Mouse (Mus musculus): ENCODE results near the gene Gm9958. TPM values are rescaled to one million over a fixed set of nuclear protein-coding genes. Genes with fewer than 3 reads are reported as not detected.

The Gm9958 gene
- polyA plus RNA-seq, 1 experiment from 2014 or later = 2.4 TPM

DNA sequence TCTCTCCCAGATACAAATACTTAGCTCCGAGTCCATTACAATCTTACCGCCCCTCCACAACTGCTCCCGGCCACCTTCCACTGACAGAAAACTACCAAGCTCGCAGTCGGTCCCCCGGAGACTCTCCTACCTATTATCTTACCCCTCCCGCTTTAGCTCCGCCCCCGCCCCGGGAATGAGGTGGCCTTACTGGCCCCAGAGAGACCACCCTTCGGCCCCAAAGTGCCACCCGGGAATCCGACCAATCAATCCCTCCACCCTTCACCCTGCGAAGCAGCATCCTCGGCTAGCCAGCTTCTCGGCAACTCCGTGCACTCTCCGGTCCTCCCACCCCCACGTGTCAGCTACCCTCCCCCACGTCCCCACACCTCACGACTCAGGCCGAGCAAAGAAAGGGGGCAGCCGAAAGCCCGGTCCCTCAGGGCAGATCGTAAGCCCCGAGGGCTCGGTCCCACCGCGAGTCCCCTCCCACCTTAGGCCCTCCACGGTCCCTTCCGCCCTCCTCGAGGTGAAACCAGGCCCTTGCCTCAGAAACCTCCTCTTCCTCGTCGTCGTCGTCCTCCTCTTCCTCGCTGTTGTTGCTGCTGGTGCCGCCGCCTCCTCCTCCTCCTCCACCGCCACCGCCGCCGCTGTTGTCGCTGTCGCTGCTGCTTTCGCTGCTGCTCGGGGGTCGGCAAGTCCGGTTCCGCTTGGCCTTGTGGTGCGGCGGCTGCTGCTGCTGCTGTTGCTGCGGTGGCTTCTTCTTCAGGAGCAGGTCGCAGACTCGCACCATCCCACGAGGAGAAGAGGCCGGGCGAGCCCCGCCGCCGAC lies 1.7 kb upstream of the Gm9958 start:
- H3K27ac ChIP-seq (replicated peaks) = peak overlapping the region; percentile 99
- under 1% methylated on average over 51 of the region's 61 CpGs for WGBS (ENCODE audit: insufficient replicate concordance)
- H3K4me3 ChIP-seq (replicated peaks) = peak overlapping the region; percentile 92
- H3K4me2 ChIP-seq = peak overlapping the region; percentile 78
- no peaks in the 10 kb centered on the region for H3K27me3 ChIP-seq
- no peaks in the 10 kb centered on the region for H3K9me3 ChIP-seq (replicated peaks)
- H3K9ac ChIP-seq = peak overlapping the region; percentile 94
- H3K36me3 ChIP-seq (replicated peaks) = no peaks in the 10 kb centered on the region; the same call in 1 of the 2 replicates
- peaks cover 29% of the 10 kb centered on the region for H3K4me1 ChIP-seq (replicated peaks)
- ATAC-seq (ENCODE audit: insufficient read depth) = peak; percentile 35

DNA sequence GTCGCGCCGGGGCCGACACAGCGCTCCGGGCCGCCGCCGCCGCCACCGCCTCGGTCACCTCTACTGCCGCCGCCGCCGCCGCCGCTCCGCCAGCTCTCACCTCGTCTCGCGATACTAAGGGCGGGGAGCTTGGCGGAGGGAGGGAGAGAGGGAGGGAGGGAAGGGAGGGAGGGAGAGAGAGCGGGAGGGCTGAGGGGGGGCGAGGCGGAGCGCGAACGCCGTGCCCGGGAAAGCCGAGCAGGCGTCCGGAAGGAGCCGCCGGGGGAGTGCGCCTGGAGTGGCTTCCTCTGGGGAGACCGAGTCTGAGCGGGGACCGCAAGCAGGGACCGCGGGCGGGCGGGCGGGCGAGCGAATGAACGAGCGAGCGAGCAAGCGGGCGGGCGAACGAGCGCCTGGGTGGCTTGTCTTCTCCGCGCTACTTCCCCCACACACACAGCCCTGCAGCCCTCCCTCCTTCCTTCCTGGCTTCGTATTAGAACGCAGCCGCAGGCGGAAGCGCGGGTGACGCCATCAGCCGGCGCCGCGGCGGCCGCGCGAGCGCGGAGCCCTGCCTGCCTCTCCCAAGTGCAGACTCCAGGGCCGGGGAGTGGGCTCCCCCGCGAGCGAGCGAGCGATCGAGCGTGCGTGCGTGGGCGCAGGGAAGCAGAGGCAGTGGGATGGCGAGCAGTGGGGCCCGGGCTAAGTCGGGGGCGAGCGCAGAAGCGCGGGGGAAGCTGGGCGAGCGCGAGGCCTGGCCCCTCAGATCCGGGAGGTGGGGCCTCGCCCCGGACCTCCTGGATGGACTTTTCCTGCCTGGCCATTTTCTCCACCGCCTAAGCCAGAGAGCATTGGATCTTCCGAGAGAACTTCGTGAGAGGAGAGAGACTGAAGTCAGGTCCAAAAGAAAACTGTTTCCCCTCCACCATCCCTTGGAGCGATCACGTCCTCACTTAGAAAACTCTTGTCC lies 610 bp upstream of the Gm9958 start, which contains the start of gene Ankrd17:
Gene Ankrd17 (minus strand): TSS at position 457 of the 946 bp plus-strand sequence.
- ATAC-seq (ENCODE audit: insufficient read depth) = peak; percentile 86
- Histone ChIP-seq H3K9me3 (replicated peaks) (no peaks in the 10 kb centered on the region), H3K27me3 (no peaks in the 10 kb centered on the region), H3K36me3 (replicated peaks) (no peaks in the 10 kb centered on the region), H3K9ac (peak within 1 kb of the TSS; percentile 94), H3K4me2 (peak within 1 kb of the TSS; percentile 78), H3K27ac (replicated peaks) (peak within 1 kb of the TSS; percentile 99), H3K4me3 (replicated peaks) (peak within 1 kb of the TSS; percentile 92), H3K4me1 (replicated peaks) (peaks cover 29% of the 10 kb centered on the region)
- under 1% methylated on average over 86 of the region's 104 CpGs for WGBS (ENCODE audit: insufficient replicate concordance)

DNA sequence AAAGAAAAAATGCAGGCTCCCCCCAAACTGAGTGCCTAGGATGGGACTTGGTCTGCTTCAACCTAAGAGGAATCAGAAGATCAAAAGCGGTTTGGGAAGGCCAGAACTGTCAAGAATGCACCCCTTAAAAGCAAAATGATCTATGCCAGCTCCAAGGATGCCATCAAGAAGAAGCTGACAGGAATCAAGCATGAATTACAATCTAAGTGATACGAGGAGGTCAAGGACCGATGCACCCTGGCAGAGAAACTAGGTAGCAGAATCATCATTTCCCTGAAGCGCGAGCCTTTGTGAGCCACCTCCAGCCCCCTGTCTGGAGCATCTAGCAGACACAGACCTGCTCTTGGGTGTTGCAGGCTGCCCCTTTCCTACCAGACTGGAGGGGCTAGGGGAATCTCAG lies 3.4 kb downstream of the Gm9958 start:
- no peaks in the 10 kb centered on the region for H3K27me3 ChIP-seq
- WGBS (ENCODE audit: insufficient replicate concordance) = 68% methylated on average over 5 of the region's 5 CpGs
- peaks cover 11% of the 10 kb centered on the region for H3K4me1 ChIP-seq (replicated peaks)
- H3K9me3 ChIP-seq (replicated peaks) = no peaks in the 10 kb centered on the region
- H3K4me3 ChIP-seq (replicated peaks) = no peak overlapping the region
- no peak overlapping the region for H3K9ac ChIP-seq
- H3K4me2 ChIP-seq = no peak overlapping the region
- H3K27ac ChIP-seq (replicated peaks) = no peak overlapping the region
- no peaks in the 10 kb centered on the region for H3K36me3 ChIP-seq (replicated peaks)
- ATAC-seq (ENCODE audit: insufficient read depth) = no peak

DNA sequence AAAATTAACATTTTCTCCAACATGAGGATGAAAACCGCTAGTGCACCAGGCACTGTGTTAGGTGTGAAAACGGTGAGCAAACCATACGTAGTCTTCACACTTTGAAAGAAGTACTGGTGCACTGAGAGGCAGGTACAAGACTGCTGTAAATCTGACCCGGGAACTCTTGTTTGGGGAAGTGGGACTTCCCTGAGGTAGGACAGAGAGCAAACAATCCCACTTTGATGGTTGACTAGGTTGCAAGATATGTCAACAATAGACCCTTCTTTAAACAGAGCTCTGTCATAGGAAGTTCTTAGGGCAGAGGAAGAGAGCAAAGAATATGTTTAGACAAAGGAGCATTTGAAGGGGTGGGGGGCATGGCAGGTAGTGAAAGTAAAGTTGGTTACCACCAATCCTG lies 6.7 kb downstream of the Gm9958 start:
- Histone ChIP-seq H3K9me3 (replicated peaks) (no peaks in the 10 kb centered on the region), H3K27ac (replicated peaks) (no peak overlapping the region), H3K4me2 (no peak overlapping the region), H3K9ac (no peak overlapping the region), H3K27me3 (peaks cover 2% of the 10 kb centered on the region; the same call in 1 of the 2 replicates), H3K4me1 (replicated peaks) (no peaks in the 10 kb centered on the region), H3K4me3 (replicated peaks) (no peak overlapping the region), H3K36me3 (replicated peaks) (no peaks in the 10 kb centered on the region)
- no peak for ATAC-seq (ENCODE audit: insufficient read depth)
- 62% methylated on average over 4 of the region's 4 CpGs for whole genome bisulfite sequencing (ENCODE audit: insufficient replicate concordance)

DNA sequence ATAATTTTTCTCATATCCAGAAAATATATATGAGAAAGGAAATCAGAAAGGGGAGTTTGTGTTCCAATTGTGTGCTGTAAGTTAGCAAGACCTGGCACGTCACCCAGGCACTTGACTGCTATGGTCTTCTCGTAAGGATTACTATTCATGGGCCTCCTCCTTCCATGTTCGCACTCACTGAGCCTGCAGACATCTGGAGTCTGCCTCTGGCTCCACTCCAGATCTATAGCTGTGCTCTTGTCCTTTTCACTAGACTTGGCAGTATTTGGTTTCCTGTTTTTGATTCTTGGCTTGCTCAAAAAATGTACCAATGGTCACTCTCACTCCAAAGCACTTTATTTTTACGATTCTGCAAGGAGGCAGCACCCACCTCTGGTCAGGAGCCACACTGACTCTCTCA lies 14.5 kb downstream of the Gm9958 start:
- H3K4me3 ChIP-seq (replicated peaks) = no peak overlapping the region
- ATAC-seq (ENCODE audit: insufficient read depth) = no peak
- H3K4me2 ChIP-seq = no peak overlapping the region
- no peak overlapping the region for H3K27ac ChIP-seq (replicated peaks)
- no peaks in the 10 kb centered on the region for H3K36me3 ChIP-seq (replicated peaks)
- H3K9me3 ChIP-seq (replicated peaks) = no peaks in the 10 kb centered on the region
- H3K9ac ChIP-seq = no peak overlapping the region
- WGBS (ENCODE audit: insufficient replicate concordance) = 47% methylated on average over 4 of the region's 4 CpGs
- no peaks in the 10 kb centered on the region for H3K4me1 ChIP-seq (replicated peaks)
- peaks cover 4% of the 10 kb centered on the region; the same call in 1 of the 2 replicates for H3K27me3 ChIP-seq

DNA sequence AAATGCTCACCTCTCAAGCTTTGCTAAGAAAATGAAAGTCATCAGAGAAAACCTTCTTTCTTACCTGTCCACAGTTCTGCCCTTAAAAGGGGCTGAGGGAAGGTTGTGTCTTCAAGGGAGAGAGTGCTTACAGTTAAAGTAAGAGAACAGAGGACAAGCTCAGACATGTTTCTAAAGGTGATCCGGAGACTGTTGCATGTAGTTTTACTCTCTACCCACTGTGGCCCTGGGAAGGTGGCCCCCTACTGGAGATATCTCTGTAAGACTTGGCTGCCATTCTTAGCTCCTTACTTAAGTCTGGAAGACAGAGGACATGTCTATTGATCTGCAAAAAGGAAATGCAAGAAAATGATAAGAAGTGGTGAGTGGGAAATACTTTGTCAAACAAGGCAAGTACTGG lies 16.1 kb downstream of the Gm9958 start:
- Histone ChIP-seq H3K9me3 (replicated peaks) (no peaks in the 10 kb centered on the region), H3K9ac (no peak overlapping the region), H3K4me3 (replicated peaks) (no peak overlapping the region), H3K27me3 (peaks cover 4% of the 10 kb centered on the region; the same call in 1 of the 2 replicates), H3K36me3 (replicated peaks) (no peaks in the 10 kb centered on the region), H3K27ac (replicated peaks) (no peak overlapping the region), H3K4me1 (replicated peaks) (no peaks in the 10 kb centered on the region), H3K4me2 (no peak overlapping the region)
- WGBS (ENCODE audit: insufficient replicate concordance) = 45% methylated on average over 1 of the region's 1 CpGs
- no peak for ATAC-seq (ENCODE audit: insufficient read depth)

DNA sequence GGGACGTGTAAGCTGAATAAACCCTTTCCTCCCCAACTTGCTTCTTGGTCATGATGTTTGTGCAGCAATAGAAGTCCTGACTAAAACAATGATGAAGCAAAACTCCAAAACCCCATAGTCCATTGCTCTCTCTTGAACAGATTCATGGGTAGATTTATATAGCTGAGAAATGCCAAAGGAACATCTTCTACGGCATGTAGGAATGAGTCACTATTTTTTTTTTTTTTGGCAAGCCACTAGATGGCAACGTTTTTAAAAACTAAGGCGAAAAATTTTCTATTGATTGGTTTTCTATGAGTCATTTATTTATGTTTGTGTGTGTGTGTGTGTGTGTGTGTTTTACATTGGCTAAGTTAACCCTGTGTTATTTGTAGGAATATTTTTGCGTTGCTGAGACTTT lies 26.8 kb downstream of the Gm9958 start:
- no peak overlapping the region for H3K4me3 ChIP-seq (replicated peaks)
- no peak overlapping the region for H3K4me2 ChIP-seq
- no peaks in the 10 kb centered on the region for H3K4me1 ChIP-seq (replicated peaks)
- no peaks in the 10 kb centered on the region for H3K27me3 ChIP-seq
- ATAC-seq (ENCODE audit: insufficient read depth) = no peak
- no peaks in the 10 kb centered on the region for H3K36me3 ChIP-seq (replicated peaks)
- H3K9me3 ChIP-seq (replicated peaks) = no peaks in the 10 kb centered on the region
- no peak overlapping the region for H3K27ac ChIP-seq (replicated peaks)
- WGBS (ENCODE audit: insufficient replicate concordance) = 47% methylated on average over 5 of the region's 5 CpGs
- H3K9ac ChIP-seq = no peak overlapping the region

DNA sequence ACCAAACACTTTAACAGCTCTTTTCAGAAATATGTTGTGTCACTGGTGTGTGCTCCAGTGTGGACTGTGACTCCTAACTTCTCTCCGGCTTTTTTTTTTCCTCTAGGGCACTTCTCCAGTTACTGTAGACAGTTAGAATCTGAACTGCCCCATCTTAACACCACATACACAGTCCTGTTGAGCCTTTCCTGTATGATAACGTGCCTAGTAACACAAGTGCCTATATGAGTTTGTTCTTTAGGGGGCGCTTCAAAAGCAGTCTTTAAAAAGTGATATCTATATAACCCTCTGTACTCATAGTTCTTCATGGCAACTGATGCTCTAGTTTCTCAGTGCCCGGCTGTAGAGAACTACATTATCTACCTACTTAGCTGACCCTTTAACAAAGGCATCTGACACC lies 27.3 kb downstream of the Gm9958 start:
- H3K4me3 ChIP-seq (replicated peaks) = no peak overlapping the region
- no peak overlapping the region for H3K27ac ChIP-seq (replicated peaks)
- no peak for ATAC-seq (ENCODE audit: insufficient read depth)
- H3K4me2 ChIP-seq = no peak overlapping the region
- H3K4me1 ChIP-seq (replicated peaks) = no peaks in the 10 kb centered on the region
- no peaks in the 10 kb centered on the region for H3K36me3 ChIP-seq (replicated peaks)
- 46% methylated on average over 4 of the region's 4 CpGs for WGBS (ENCODE audit: insufficient replicate concordance)
- no peak overlapping the region for H3K9ac ChIP-seq
- no peaks in the 10 kb centered on the region for H3K27me3 ChIP-seq
- no peaks in the 10 kb centered on the region for H3K9me3 ChIP-seq (replicated peaks)

DNA sequence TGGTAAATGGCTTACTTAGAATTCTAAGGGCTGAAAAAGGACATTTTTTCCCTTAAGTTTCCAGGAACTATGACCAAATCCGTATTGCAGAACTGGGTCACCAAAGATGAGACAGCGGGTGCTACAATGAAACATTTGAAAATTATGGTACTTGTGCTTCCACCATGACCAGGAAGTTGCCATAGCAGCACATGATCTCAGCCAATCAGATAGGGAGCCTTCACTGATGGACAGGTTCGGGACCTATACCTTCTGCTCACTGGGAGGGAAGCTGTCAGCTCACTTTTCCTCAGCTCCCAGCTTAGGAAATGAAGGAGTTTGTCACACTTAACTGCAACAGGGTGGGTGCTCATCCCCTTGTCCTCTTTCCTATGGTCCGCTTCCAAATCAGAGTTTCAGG lies 29.8 kb downstream of the Gm9958 start:
- 66% methylated on average over 4 of the region's 4 CpGs for WGBS (ENCODE audit: insufficient replicate concordance)
- no peaks in the 10 kb centered on the region for H3K27me3 ChIP-seq
- H3K4me2 ChIP-seq = no peak overlapping the region
- no peak for ATAC-seq (ENCODE audit: insufficient read depth)
- H3K4me1 ChIP-seq (replicated peaks) = no peaks in the 10 kb centered on the region
- H3K36me3 ChIP-seq (replicated peaks) = no peaks in the 10 kb centered on the region
- no peaks in the 10 kb centered on the region for H3K9me3 ChIP-seq (replicated peaks)
- no peak overlapping the region for H3K9ac ChIP-seq
- H3K27ac ChIP-seq (replicated peaks) = no peak overlapping the region
- no peak overlapping the region for H3K4me3 ChIP-seq (replicated peaks)

DNA sequence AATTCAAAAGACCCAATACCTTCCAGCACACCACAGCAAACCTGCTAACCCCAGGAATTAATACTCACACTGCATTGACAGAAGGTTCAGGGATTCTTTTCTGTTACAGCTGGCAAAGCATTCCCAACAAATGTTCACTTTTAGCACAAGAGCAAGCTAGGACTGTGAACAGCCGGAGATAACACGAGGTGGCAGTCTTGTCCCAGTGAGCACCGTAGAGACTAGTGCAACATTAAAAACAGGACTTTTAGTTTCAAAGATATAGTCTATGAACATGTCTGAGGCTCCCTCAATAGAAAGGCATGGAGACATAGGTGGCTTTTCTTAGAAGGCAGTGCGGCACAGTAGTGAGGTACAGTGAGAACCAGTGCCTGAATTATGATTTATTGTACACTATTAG lies 38.2 kb downstream of the Gm9958 start:
- Histone ChIP-seq H3K27me3 (no peaks in the 10 kb centered on the region), H3K9ac (no peak overlapping the region), H3K27ac (replicated peaks) (no peak overlapping the region), H3K4me2 (no peak overlapping the region), H3K9me3 (replicated peaks) (no peaks in the 10 kb centered on the region), H3K4me3 (replicated peaks) (no peak overlapping the region), H3K4me1 (replicated peaks) (no peaks in the 10 kb centered on the region), H3K36me3 (replicated peaks) (no peaks in the 10 kb centered on the region)
- ATAC-seq (ENCODE audit: insufficient read depth) = peak; percentile 56; the same call in 1 of the 2 replicates
- WGBS (ENCODE audit: insufficient replicate concordance) = 63% methylated on average over 4 of the region's 4 CpGs
